Mouse (Mus musculus) myocyte (in vitro differentiated cells): Measurements from ENCODE around the gene Irf3.
A peak's percentile ranks its signal among the peaks of the same experiment; 100 is the strongest.

Experiments
- CEBPB ChIP-seq: IDR thresholded peaks from 2 replicates; pipeline ENCODE4 v1.6.1; 2011; ENCODE audit warnings: mild to moderate bottlenecking, moderate library complexity; ENCODE audit not compliant: poor library complexity, insufficient read depth, severe bottlenecking
- MAX ChIP-seq: IDR thresholded peaks from one replicate; pipeline ENCODE4 v1.6.1; 2011; ENCODE audit warnings: low read depth, mild to moderate bottlenecking, control low read depth
- MYOD1 ChIP-seq, 3 experiments: IDR thresholded peaks; one replicate each; pipeline ENCODE4 v1.6.1; 2011; ENCODE audit warnings: control low read depth in 2 of 3, low read depth in 2 of 3, mild to moderate bottlenecking in 2 of 3, moderate library complexity in 1 of 3; ENCODE audit not compliant: insufficient read length in 2 of 3, control insufficient read depth in 1 of 3
- POLR2A ChIP-seq: IDR thresholded peaks from one replicate; pipeline ENCODE4 v1.6.1; 2011; ENCODE audit warnings: low read depth, mild to moderate bottlenecking, control low read depth, moderate library complexity; ENCODE audit not compliant: insufficient read length
- POLR2AphosphoS2 ChIP-seq: IDR thresholded peaks from one replicate; pipeline ENCODE4 v1.6.1; 2011; ENCODE audit warnings: low read depth, control low read depth; ENCODE audit not compliant: insufficient read length
- REST ChIP-seq: IDR thresholded peaks from one replicate; pipeline ENCODE4 v1.6.1; 2011; ENCODE audit warnings: mild to moderate bottlenecking, control low read depth, moderate library complexity; ENCODE audit not compliant: insufficient read depth, insufficient read length
- SRF ChIP-seq: IDR thresholded peaks from one replicate; pipeline ENCODE4 v1.6.1; 2011; ENCODE audit warnings: low read depth; ENCODE audit not compliant: control insufficient read depth, insufficient read length
- TCF12 ChIP-seq: IDR thresholded peaks from one replicate; pipeline ENCODE4 v1.6.1; 2011; ENCODE audit warnings: mild to moderate bottlenecking, control low read depth; ENCODE audit not compliant: poor library complexity, insufficient read depth, severe bottlenecking
- TCF3 ChIP-seq: IDR thresholded peaks from one replicate; pipeline ENCODE4 v1.6.1; 2011; ENCODE audit warnings: low read depth, control low read depth; ENCODE audit not compliant: insufficient read length
- USF1 ChIP-seq: IDR thresholded peaks from one replicate; pipeline ENCODE4 v1.6.1; 2011; ENCODE audit warnings: low read depth, mild to moderate bottlenecking, control low read depth, moderate library complexity

- TF ChIP-seq TCF12 (no peak), POLR2A (no peak), USF1 (no peak), MYOD1 (IDR thresholded peaks at IDR 0.05; ENCODE audit: control insufficient read depth in 1 of 3, insufficient read length in 2 of 3, low read depth in 2 of 3) (no peak), TCF3 (no peak), POLR2AphosphoS2 (peak; percentile 21), MAX (no peak), REST (no peak), CEBPB (no peak), SRF (no peak)
These were observed 15.9 kb upstream of the Irf3 start for GRCm38 (mm10) chr7:44981539-44981938.
